Mouse (Mus musculus) mature B cell (primary cell): ENCODE measurements around the gene Gm42791.

Experiments used
- in situ Hi-C: fragments of 300-500 bp; cut with MboI; formaldehyde crosslinking; loops from 2 replicates; pipeline ENCODE4 v1.14.3; 2019

Gm42791 gene

GRCm38 (mm10) chr5:148994706-148995414 lies at the start of gene Gm42791:
TSS of gene Gm42791 (minus strand) at chr5:148995147.
- in situ Hi-C loops: no loop called here

DNA sequence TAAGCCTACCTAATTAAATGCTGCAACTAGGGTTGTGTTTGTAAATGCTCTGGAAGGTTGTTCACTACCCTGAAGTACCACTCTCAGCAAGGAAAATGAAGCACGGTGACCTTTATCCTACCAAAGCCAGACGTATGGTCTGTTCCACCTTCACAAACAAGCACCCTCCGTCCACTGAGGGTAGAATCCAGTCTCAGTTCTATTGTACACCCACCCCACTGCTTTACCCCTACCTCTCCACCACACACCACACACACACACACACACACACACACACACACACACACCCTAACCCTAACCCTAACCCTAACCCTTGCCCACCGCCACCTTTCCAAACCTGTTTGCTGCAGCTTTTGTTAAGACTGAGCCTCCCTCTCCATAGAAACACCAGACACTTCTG lies 49.1 kb upstream of the Gm42791 start:
- in situ Hi-C loops: loop anchor here (10.0 kb wide), 1 partner anchor 239 kb away; no protein-coding TSS in a partner anchor

- in situ Hi-C loops: loop anchor here (10.0 kb wide), 1 partner anchor 238 kb away; no protein-coding TSS in a partner anchor
Observed at GRCm38 (mm10) chr5:149043240-149043639, 48.3 kb upstream of the Gm42791 start.

DNA sequence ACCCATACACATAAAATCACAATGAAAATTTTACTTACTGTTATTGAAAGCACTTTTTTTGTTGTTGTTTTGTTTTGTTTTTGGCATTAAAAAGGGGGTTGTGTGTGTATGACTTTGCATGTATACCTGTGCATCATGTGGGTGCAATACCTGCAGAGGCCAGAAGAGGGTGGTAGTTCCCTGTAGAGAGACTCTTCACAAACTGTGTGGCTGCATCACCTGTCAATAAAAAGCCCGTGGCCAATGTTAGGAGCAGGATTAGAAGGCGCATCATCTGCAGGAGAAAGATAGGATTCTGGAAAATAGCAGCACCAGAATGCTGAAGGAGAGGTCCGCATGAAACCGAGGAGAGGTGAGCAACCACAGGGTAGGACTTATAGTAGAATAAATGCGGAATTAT lies 44.9 kb upstream of the Gm42791 start:
- in situ Hi-C loops: loop anchor here (10.0 kb wide), 1 partner anchor 235 kb away; no protein-coding TSS in a partner anchor

DNA sequence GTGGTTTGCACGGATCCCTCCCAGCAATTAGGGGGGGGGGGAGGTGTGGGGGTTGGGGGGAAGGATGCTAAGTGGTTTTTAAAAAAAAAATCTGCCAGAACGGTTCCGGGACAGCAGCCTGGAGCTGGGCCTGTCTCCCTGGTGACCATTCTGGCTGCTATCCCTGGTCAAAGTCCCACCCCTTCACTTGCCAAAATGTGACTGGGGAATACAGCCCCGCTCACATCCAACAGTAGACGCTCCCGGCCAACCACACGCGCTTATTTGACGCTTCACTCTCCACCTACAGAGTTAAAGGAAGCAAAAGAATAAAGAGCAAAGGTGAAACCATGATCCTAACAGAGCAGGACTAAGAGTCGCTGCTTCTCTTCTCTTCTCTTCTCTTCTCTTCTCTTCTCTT lies 42.8 kb upstream of the Gm42791 start:
- in situ Hi-C loops: no loop called here

GRCm38 (mm10) chr5:149036920-149037319 lies 42.0 kb upstream of the Gm42791 start:
- in situ Hi-C loops: no loop called here

DNA sequence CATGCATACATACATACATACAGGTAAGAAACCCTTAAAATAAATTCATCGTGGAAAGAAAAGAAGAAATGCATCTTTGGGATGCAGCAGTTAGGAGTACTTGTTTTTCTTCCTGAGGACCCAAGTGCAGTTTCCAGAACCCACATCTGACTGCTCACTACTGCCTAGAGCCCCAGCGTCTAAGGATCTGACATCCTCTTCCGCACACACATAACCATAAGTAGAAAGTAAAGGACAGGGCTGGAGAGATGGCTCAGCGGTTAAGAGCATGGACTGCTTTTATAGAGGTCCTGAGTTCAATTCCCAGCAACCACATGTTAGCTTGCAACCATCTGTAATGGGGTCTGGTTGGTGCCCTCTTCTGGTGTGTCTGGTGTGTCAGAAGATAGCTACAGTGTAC lies 37.5 kb upstream of the Gm42791 start:
- in situ Hi-C loops: no loop called here

DNA sequence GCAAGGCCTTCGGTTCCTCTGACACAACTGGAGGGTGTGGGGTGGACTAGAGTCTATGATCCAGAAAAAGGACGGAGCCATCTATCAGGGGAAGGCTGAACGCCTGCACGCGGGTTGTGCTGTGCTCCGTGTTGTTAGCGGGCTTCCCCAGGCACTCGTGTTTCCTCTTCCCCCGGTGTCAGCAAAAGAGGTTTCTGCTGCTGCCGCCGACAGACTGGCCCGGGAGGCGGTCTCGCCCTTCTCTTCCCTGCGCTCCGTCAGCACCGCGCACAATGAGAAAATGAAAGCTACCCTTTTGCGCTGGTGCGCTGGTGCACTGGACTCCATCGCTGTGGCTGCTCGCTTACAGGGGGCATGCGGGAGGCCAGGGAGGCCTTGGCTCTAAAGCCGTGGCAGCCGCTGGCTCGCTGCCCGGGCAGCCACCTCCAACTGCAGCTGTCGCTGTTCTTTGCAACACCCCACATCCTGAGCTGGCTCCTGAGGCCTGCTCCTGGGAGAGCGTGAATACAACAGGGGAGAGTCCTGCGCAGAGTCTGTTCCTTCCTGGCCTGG lies 36.3 kb upstream of the Gm42791 start:
- in situ Hi-C loops: no loop called here

- in situ Hi-C loops: no loop called here
Observed at GRCm38 (mm10) chr5:149030103-149030502, 35.2 kb upstream of the Gm42791 start.

- in situ Hi-C loops: no loop called here
Observed at GRCm38 (mm10) chr5:149028394-149028793, 33.4 kb upstream of the Gm42791 start.

GRCm38 (mm10) chr5:149027389-149027788 lies 32.4 kb upstream of the Gm42791 start:
- in situ Hi-C loops: no loop called here

- in situ Hi-C loops: no loop called here
Observed at GRCm38 (mm10) chr5:149021120-149021519, 26.2 kb upstream of the Gm42791 start.

DNA sequence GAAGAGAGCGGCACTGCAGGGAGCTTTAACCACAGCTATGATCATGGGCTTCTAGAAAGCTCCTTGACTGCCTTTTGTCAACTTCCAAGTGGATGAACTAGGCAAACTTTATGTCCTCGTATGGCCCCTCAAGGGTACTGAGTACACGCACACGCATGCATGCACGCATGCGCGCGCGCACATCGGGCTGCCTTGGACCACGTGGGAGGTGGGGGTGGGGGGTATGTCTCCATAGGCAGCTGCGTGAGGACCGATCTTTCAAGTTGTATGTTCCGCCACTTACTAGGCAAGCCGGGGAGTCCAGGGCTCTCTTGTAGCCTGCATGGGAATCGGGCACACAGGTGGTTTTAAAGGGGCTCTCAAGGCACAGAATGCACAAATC lies 25.7 kb upstream of the Gm42791 start:
- in situ Hi-C loops: no loop called here

GRCm38 (mm10) chr5:149020059-149020680 lies 25.2 kb upstream of the Gm42791 start:
- in situ Hi-C loops: no loop called here

DNA sequence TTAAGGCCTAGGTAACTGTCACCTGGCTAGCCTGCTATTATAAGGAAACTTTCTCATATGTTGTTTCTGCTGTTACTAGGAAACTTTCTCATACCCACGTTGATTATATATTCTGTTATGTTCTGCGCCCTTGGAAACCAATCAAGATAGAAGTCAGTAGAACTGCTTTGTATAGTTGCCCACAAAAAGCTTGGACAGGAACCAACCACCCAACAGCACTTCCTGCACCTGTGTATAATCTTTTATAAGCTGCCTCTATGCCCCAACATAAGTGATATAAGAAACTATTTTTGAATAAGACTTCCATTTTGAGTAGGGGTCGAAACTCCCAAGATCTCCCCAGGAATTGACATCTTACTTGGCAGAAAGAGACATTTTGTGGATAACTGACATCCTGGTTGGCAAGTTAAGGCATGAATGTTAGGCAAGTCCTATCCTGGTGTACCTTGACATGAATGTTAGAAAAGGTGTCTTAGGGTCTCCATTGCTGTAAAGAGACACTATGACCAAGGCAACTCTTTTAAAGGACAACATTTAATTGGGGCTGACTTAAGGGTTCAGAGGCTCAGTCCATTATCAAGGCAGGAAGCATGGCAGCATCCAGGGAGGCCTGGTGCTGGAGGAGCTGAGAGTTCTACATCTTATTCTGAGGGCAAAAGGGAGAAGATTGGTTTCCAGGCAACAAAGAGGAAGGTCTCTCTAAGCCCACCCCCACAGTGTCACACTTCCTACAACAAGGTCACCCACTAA lies 22.9 kb upstream of the Gm42791 start:
- in situ Hi-C loops: no loop called here

DNA sequence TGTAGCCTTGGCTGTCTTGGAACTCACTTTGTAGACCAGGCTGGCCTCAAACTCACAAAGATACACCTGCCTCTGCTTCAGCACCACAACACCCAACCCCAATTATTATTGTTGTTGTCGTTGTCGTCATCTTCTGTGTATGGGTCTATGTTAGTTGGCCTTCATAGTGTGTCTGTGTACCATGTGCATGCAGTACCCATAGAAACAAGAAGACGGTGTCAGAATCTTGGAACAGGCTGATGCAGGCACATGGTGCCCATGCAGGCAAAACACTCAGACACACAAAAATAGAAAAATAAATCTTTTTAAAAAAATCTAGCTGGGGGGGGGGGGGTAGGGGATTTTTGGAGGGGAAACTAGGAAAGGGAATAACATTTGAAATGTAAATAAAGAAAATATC lies 22.2 kb upstream of the Gm42791 start:
- in situ Hi-C loops: no loop called here

- in situ Hi-C loops: no loop called here
Observed at GRCm38 (mm10) chr5:149016261-149016660, 21.3 kb upstream of the Gm42791 start.

- in situ Hi-C loops: no loop called here
Observed at GRCm38 (mm10) chr5:149015335-149016201, 20.6 kb upstream of the Gm42791 start.

DNA sequence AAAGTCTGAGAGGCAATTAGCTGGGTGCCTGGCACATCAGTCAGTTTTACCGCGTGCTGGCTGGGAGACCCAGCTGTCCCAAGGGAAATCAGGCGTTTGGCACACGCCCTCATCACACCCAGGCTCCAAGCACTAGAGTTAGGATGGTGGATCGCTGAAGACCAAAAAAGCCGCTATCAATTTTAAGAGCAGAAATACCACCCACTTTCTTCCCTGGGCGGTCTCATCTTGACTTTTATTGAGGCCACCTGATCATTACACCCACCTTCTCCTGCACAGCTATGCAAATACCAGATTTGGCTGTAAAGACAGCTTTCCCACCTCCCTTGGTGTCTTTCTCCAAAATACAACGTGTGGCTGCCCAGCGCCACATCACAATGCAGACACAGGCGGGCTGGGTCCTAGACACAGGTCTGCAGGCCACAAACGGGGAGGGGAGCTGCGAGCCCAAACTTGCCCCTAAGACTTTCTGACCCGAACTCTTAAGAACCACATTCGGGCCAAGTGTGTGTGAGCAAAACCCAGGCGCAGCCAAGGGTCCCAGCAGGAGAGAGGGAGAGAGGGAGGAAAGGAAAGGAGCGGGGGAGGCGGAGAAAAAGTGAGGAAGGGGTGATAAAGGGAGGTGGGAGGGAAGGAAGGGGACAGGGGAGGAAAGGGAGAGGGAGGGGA lies 19.8 kb upstream of the Gm42791 start:
- in situ Hi-C loops: no loop called here

DNA sequence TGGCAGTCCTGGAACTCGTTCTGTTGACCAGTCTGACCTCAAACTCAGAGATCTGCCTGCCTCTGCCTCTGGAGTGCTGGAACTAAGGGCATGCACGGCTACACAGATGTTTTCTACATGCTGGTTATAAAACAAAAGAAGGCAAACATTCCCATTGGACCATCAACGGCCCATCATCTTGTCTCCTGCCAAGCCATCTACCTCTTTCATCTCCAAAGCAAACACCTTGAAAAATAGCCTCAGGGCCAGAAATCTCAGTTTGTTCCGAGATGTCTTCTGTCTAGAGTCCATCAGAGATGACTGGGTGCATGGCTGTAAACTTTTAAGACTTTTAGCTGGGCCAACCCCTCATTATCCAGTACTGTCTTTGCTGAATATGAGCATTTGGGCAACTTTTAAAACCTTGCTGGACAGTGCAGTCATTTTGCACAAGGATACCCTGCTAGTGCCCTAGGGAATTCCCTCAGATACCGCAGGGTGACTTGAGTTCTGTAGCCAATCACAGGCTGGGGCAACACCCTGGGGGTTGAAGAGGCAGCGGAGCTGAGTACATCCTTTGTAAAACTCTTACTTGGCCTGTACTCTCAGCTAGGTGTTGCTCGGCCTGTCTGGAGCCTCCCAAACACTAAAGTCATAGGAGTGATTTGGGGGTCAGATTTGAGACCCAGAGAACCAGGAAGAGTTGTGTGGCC lies 19.0 kb upstream of the Gm42791 start:
- in situ Hi-C loops: no loop called here
